Mouse (Mus musculus) C2C12 (cell line): ENCODE data around the gene Gm17606.

Experiments
- CTCF ChIP-seq: IDR thresholded peaks from one replicate; pipeline ENCODE4 v1.5.1; 2011; ENCODE audit not compliant: control insufficient read depth, insufficient read depth, insufficient read length
- MAX ChIP-seq: IDR thresholded peaks from one replicate; pipeline ENCODE4 v1.6.1; 2011; ENCODE audit warnings: mild to moderate bottlenecking, control low read depth
- USF1 ChIP-seq: IDR thresholded peaks from one replicate; pipeline ENCODE4 v1.6.1; 2011; ENCODE audit warnings: low read depth, mild to moderate bottlenecking, control low read depth, moderate library complexity

- no peak for TF ChIP-seq USF1
- TF ChIP-seq CTCF: no peak
- TF ChIP-seq MAX: no peak
Observed at GRCm38 (mm10) chr14:54592319-54592934, 48.3 kb upstream of the Gm17606 start.
